Mouse (Mus musculus): ENCODE measurements at regions not wholly inside any gene's neighbourhood (a gene's known extent, or its start where the extent isn't known, plus 50 kb on each side); places are given as distances from the start of the nearest gene placed in this dataset.

- DNase-seq = no peak
Measured at GRCm38 (mm10) chr11:24708790-24709189, 630.9 kb downstream of the Bcl11a start.

GRCm38 (mm10) chr11:24716539-24717287, 638.9 kb downstream of the Bcl11a start:
- DNase-seq = no peak

GRCm38 (mm10) chr11:24724259-24724937, 646.5 kb downstream of the Bcl11a start:
- no peak for DNase-seq

GRCm38 (mm10) chr11:24726331-24726730, 648.5 kb downstream of the Bcl11a start:
- no peak for DNase-seq

- no peak for DNase-seq
Measured at GRCm38 (mm10) chr11:24727404-24727803, 649.5 kb downstream of the Bcl11a start.

- no peak for DNase-seq
Measured at GRCm38 (mm10) chr11:24731431-24731830, 653.6 kb downstream of the Bcl11a start.

GRCm38 (mm10) chr11:24739710-24740255, 661.9 kb downstream of the Bcl11a start:
- DNase-seq = no peak

GRCm38 (mm10) chr11:24740466-24740865, 662.6 kb downstream of the Bcl11a start:
- DNase-seq = no peak

- DNase-seq = no peak
Measured at GRCm38 (mm10) chr11:24742561-24742960, 664.7 kb downstream of the Bcl11a start.

- DNase-seq = no peak
Measured at GRCm38 (mm10) chr11:24743439-24743838, 665.6 kb downstream of the Bcl11a start.

- no peak for DNase-seq
Measured at GRCm38 (mm10) chr11:24745841-24746240, 668.0 kb downstream of the Bcl11a start.

- no peak for DNase-seq
Measured at GRCm38 (mm10) chr11:24750144-24750779, 672.4 kb downstream of the Bcl11a start.

GRCm38 (mm10) chr11:24758130-24758529, 680.3 kb downstream of the Bcl11a start:
- no peak for DNase-seq

- DNase-seq = no peak
Measured at GRCm38 (mm10) chr11:24783470-24783869, 705.6 kb downstream of the Bcl11a start.

- DNase-seq = no peak
Measured at GRCm38 (mm10) chr11:24789120-24789519, 711.3 kb downstream of the Bcl11a start.

- DNase-seq = no peak
Measured at GRCm38 (mm10) chr11:24795510-24796211, 717.8 kb downstream of the Bcl11a start.

- DNase-seq = no peak
Measured at GRCm38 (mm10) chr11:24804623-24805023, 726.8 kb downstream of the Bcl11a start.

- no peak for DNase-seq
Measured at GRCm38 (mm10) chr11:24829578-24830401, 751.9 kb downstream of the Bcl11a start.

GRCm38 (mm10) chr11:24830484-24830883, 752.6 kb downstream of the Bcl11a start:
- DNase-seq = no peak

GRCm38 (mm10) chr11:24843839-24844738, 766.2 kb downstream of the Bcl11a start:
- DNase-seq = no peak

GRCm38 (mm10) chr11:24856991-24857390, 779.1 kb downstream of the Bcl11a start:
- no peak for DNase-seq
